Mouse (Mus musculus): ENCODE data around the gene Gja1.

DNA sequence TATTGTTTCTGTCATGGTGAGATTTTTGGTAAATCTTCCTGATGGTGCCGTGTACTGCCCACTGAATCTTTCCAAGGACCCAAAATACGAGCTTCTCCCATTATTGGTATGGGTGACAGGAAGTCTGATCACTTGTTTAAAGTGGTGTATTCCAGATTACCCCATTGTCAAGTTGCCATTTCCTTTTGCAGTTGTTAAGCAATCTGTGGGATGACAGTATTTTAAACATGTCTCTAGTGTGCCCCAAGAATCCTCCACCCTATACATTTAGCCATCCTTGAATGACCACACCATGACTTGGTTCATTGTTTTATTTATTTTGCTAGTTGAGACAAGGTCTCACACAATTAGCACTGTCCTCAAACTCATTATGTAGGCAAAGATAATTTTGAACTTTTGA is 50.3 kb downstream of the Gja1 start:
- TF ChIP-seq CTCF (conservative IDR thresholded peaks at IDR 0.05; ENCODE audit: insufficient read depth, insufficient read length, low read depth, low read length) (no peak), POLR2A (IDR thresholded peaks at IDR 0.05; ENCODE audit: low read depth, low read length) (no peak)
